Mouse (Mus musculus) limb, embryonic 15.5 days (tissue): Measurements from ENCODE around the gene Lck. TPM values are rescaled to one million over a fixed set of nuclear protein-coding genes. Genes with fewer than 3 reads are reported as not detected.

ENCODE experiments used
- ATAC-seq: fragments of 200-750 bp; cut with Nextera tagmentation; 2 replicates; pipeline ENCODE4 v1.8.0; 2017; ENCODE audit warnings: low read depth, moderate TSS enrichment; ENCODE audit not compliant: insufficient number of reproducible peaks, low FRiP score, low TSS enrichment
- H3K27ac ChIP-seq: fragments of 300-500 bp; sonication (generic); 2 replicates; pipeline ENCODE4 v1.5.1; 2015; ENCODE audit warnings: moderate library complexity, mild to moderate bottlenecking, inconsistent platforms
- H3K27me3 ChIP-seq: fragments of 300-500 bp; sonication (generic); 2 replicates; pipeline ENCODE4 v1.6.1; 2015; ENCODE audit warnings: inconsistent platforms
- H3K36me3 ChIP-seq: fragments of 300-500 bp; sonication (generic); 2 replicates; pipeline ENCODE4 v1.6.1; 2015; ENCODE audit warnings: inconsistent platforms
- H3K4me1 ChIP-seq: fragments of 300-500 bp; sonication (generic); 2 replicates; pipeline ENCODE4 v1.6.1; 2015; ENCODE audit warnings: inconsistent platforms
- H3K4me2 ChIP-seq: fragments of 300-500 bp; sonication (generic); 2 replicates; pipeline ENCODE4 v1.6.1; 2015; ENCODE audit warnings: mild to moderate bottlenecking, inconsistent platforms
- H3K4me3 ChIP-seq: fragments of 300-500 bp; sonication (generic); 2 replicates; pipeline ENCODE4 v1.5.1; 2015; ENCODE audit warnings: mild to moderate bottlenecking, inconsistent platforms
- H3K9ac ChIP-seq: fragments of 300-500 bp; sonication (generic); 2 replicates; pipeline ENCODE4 v1.6.1; 2015; ENCODE audit warnings: inconsistent platforms
- H3K9me3 ChIP-seq: fragments of 300-500 bp; sonication (generic); 2 replicates; pipeline ENCODE4 v1.6.1; 2016; ENCODE audit warnings: inconsistent platforms
- whole genome bisulfite sequencing: fragments of 180-500 bp; shearing (Covaris S2); methylation state at CpG from one replicate; pipeline ENCODE4 v1.1.7; 2015; 5-methylcytosine and 5-hydroxymethylcytosine counted together
- microRNA-seq: library from miRNA; unstranded; fragments of <30 nt; microRNA quantifications from one replicate; pipeline ENCODE4, GENCODE M21; 2016
- polyA plus RNA-seq: library from polyadenylated mRNA; unstranded; fragments of >200 nt; fragmentation: Nextera tagmentation; extraction: Ambion mirVana; gene quantifications from 2 replicates; pipeline ENCODE4 v1.2.1, GENCODE M21; 2015

Gene Lck
- polyA plus RNA-seq, 1 experiment from 2014 or later = 5.8 TPM

- WGBS = 1% methylated on average over 47 of the region's 49 CpGs
- ATAC-seq = peak; percentile 86
- peaks cover 26% of the 10 kb centered on the region for H3K4me1 ChIP-seq
- H3K4me2 ChIP-seq = peak overlapping the region; percentile 74
- H3K4me3 ChIP-seq = peak overlapping the region; percentile 62
- H3K27ac ChIP-seq = peak overlapping the region; percentile 91
- peak overlapping the region; percentile 39 for H3K9ac ChIP-seq
- no peaks in the 10 kb centered on the region for H3K36me3 ChIP-seq
- H3K9me3 ChIP-seq = no peaks in the 10 kb centered on the region
- H3K27me3 ChIP-seq = no peaks in the 10 kb centered on the region
These were observed 72.6 kb downstream of the Lck start for GRCm38 (mm10) chr4:129500607-129501566.

GRCm38 (mm10) chr4:129500017-129500416 is 73.4 kb downstream of the Lck start:
- H3K9me3 ChIP-seq = no peaks in the 10 kb centered on the region
- no peaks in the 10 kb centered on the region for H3K27me3 ChIP-seq
- H3K27ac ChIP-seq = peak overlapping the region; percentile 91
- H3K36me3 ChIP-seq = no peaks in the 10 kb centered on the region
- H3K4me2 ChIP-seq = peak overlapping the region; percentile 74
- peaks cover 33% of the 10 kb centered on the region for H3K4me1 ChIP-seq
- WGBS = 76% methylated on average over 8 of the region's 8 CpGs
- H3K4me3 ChIP-seq = peak overlapping the region; percentile 62
- no peak for ATAC-seq
- no peak overlapping the region for H3K9ac ChIP-seq

GRCm38 (mm10) chr4:129498941-129499340 is 74.5 kb downstream of the Lck start:
- Histone ChIP-seq H3K4me3 (no peak overlapping the region), H3K36me3 (no peaks in the 10 kb centered on the region), H3K9ac (no peak overlapping the region), H3K27ac (no peak overlapping the region), H3K9me3 (no peaks in the 10 kb centered on the region), H3K4me2 (no peak overlapping the region), H3K27me3 (no peaks in the 10 kb centered on the region), H3K4me1 (peaks cover 33% of the 10 kb centered on the region)
- 77% methylated on average over 3 of the region's 3 CpGs for WGBS
- ATAC-seq = no peak

Small RNAs within 50 kb of the gene (microRNA-seq; reads per million reads assigned to microRNA genes)
- not detected for gene Mir8119

Other genes with a start within 250 kb of the Lck start
- 326 and 338 TPM in 2 replicates for gene Rbbp4, start 238.3 kb downstream of the Lck start, polyA plus RNA-seq
- 39.1 and 47.0 TPM in 2 replicates for gene Zbtb8os, start 237.9 kb downstream of the Lck start, polyA plus RNA-seq
- 15.8 and 16.4 TPM in 2 replicates for gene Zbtb8a, start 195.5 kb downstream of the Lck start, polyA plus RNA-seq
- gene Zbtb8b, start 132.8 kb downstream of the Lck start, polyA plus RNA-seq = 0.86 and 1.00 TPM in 2 replicates
- 30.2 and 30.8 TPM in 2 replicates for gene Bsdc1, start 112.1 kb downstream of the Lck start, polyA plus RNA-seq
- not detected in 2 replicates for gene Tssk3, start 82.6 kb downstream of the Lck start, polyA plus RNA-seq
- not detected in 2 replicates for gene Fam229a, start 82.5 kb downstream of the Lck start, polyA plus RNA-seq
- 445 and 538 TPM in 2 replicates for gene Marcksl1, start 60.1 kb downstream of the Lck start, polyA plus RNA-seq
- gene Hdac1, start 30.9 kb downstream of the Lck start, polyA plus RNA-seq = 196 and 204 TPM in 2 replicates
- gene Fam167b, start 4.9 kb upstream of the Lck start, polyA plus RNA-seq = 6.9 and 7.0 TPM in 2 replicates
- 275 and 278 TPM in 2 replicates for gene Eif3i, start 27.0 kb upstream of the Lck start, polyA plus RNA-seq
- gene Tmem234, start 27.0 kb upstream of the Lck start, polyA plus RNA-seq = 192 and 199 TPM in 2 replicates
- 2.4 TPM in 2 replicates for gene Dcdc2b, start 40.6 kb upstream of the Lck start, polyA plus RNA-seq
- gene Iqcc, start 45.5 kb upstream of the Lck start, polyA plus RNA-seq = 28.2 and 29.6 TPM in 2 replicates
- 50.8 and 50.9 TPM in 2 replicates for gene Ccdc28b, start 50.3 kb upstream of the Lck start, polyA plus RNA-seq
- gene Txlna, start 67.4 kb upstream of the Lck start, polyA plus RNA-seq = 84.9 and 92.7 TPM in 2 replicates
- gene Kpna6, start 99.1 kb upstream of the Lck start, polyA plus RNA-seq = 15.3 TPM in 2 replicates
- gene Tmem39b, start 123.2 kb upstream of the Lck start, polyA plus RNA-seq = 12.9 and 15.9 TPM in 2 replicates
- gene Khdrbs1, start 168.7 kb upstream of the Lck start, polyA plus RNA-seq = 79.2 and 95.9 TPM in 2 replicates
- 339 and 355 TPM in 2 replicates for gene Ptp4a2, start 237.6 kb upstream of the Lck start, polyA plus RNA-seq